Comparison of ENCODE assay signal across 9 mouse cellular contexts in the genomic region with DNA sequence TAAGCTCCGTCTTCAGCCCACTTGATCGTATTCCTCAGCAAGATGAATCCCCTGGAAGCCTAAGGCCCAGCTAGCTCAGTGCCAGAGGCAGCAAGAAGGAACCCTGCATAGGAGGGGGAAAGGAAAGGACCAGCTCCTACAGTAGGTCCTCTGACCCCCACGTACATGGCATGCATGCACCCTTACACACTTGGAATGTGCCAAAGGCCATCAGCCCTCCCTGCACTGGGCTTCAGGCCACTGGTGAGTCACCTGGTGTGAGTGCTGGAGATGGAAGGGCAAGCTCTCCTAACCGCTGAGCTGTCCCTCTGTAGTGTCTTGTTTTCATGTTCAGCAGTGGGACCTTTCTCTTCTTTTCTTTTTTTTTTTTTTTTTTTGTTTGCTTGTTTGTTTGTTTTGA. TPM values are rescaled to one million over a fixed set of nuclear protein-coding genes. Genes with fewer than 3 reads are reported as not detected.
DNase-seq lines count a peak whose midpoint lies in the region; TF ChIP-seq lines count a peak whose summit lies in the region.
"Had no signal": no experiment of that assay in that cellular context is flagged by ENCODE, and none has a peak within 500 bp of the region (broad histone marks: within the 10 kb centered on the region; RNA-seq: fewer than 3 reads in every experiment).

No protein-coding gene starts in this region.

- TF ChIP-seq POLR2A in lung, adult 2 months (IDR thresholded peaks at IDR 0.05; ENCODE audit: borderline replicate concordance, extremely low read depth, low read depth, low read length): no peak

- no peaks in the 10 kb centered on the region for H3K4me1 ChIP-seq in lung, adult 2 months (ENCODE audit: control insufficient read depth, insufficient read depth, low read length)
- H3K4me1 ChIP-seq: embryonic facial prominence, embryonic 10.5 days had no signal

- no peak overlapping the region for H3K4me3 ChIP-seq in lung, adult 2 months (replicated peaks; ENCODE audit: extremely low read depth, low read depth, low read length)
- H3K4me3 ChIP-seq: embryonic facial prominence, embryonic 10.5 days had no signal

- DNase-seq in lung, adult 2 months: peak; percentile 33
- DNase-seq in lung, postnatal 10 days: no peak
- DNase-seq in adrenal gland, postnatal 25 days: peak; percentile 74
- peak; percentile 63 for DNase-seq in heart, adult 9 months (ENCODE audit: low spot score in 2 of 2)
- peak; percentile 82 to 92 for DNase-seq in kidney, postnatal 36 days
- no peak for DNase-seq in urinary bladder, postnatal 10 days (ENCODE audit: low spot score)
- no peak for DNase-seq in thymus, postnatal 10 days (ENCODE audit: low spot score in 2 of 2)
- DNase-seq: thymus, postnatal 25 days had no signal

- 0 out of 2 replicates have a peak, but pooled peaks have one; percentile 1 for TF ChIP-seq CTCF in lung, adult 2 months (IDR thresholded peaks at IDR 0.05; ENCODE audit: insufficient read depth, low read length)

- WGBS in lung, adult 2 months: 61% methylated on average over 4 of the region's 4 CpGs

RNA-seq across cellular contexts. Expression of a gene that starts 52.8 kb away (rescaled TPM):
- polyA plus RNA-seq in lung, adult 2 months (2012; rRNA removed): 98.5 and 165 TPM in 2 replicates
- total RNA-seq in adrenal gland, postnatal 25 days (2021): 418 and 467 TPM in 2 replicates

Comparison
In these comparisons a context has a peak if more than half of its experiments do, and no peak if none do; other contexts are left out.
1. DNase-seq: peak in lung, adult 2 months (single experiment), adrenal gland, postnatal 25 days (single experiment), heart, adult 9 months (2 of 2) and kidney, postnatal 36 days (2 of 2); none in lung, postnatal 10 days (single experiment), urinary bladder, postnatal 10 days (single experiment) and thymus, postnatal 10 days (0 of 2).